Mouse (Mus musculus): ENCODE data around the gene Iars2.

DNA sequence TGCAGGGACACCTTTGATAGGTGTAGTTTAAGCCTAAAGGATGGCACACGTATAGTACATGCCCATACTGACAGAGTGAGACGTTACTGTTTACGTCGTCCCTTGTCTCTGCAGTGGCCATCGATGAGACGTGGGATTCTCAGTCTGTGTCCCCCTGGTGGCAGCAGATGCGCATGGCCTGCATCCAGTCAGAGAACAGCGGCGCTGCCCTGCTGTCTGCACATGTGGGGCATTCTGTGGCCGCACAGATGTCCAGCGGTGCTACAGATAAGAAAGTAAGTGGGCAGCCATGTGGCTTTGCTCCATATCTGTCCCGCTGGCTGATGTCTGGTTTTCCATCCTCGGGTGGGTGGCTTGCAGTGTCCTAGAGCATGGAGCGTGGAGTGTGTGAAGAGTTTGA is 66.6 kb downstream of the Iars2 start:
- TF ChIP-seq TAL1 (IDR thresholded peaks at IDR 0.05; ENCODE audit: low read length) (no peak), GATA1 (IDR thresholded peaks at IDR 0.05; ENCODE audit: low read length) (no peak)
